Mouse (Mus musculus): ENCODE results near the gene Awat1.

Awat1 gene

DNA sequence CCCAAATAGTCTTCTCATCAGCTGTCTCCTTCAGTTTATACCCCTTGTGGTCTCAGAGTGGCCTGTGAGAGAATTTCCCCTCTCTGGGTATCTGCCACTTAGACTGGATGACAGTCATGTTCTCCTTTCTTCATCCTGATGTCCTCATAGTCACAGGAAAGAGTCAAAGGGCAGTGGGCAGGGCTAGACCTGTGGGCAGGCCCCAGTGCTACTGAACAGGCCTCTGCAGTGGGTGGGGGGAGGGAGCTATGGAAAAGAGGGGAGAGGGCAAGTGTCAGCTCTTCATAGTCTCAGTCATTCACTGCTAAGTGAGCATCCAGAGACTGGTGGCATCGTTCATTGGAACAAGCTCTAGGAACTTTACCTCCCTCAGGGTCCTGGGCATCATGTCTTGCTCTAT is at the start of gene Awat1:
Awat1 (plus strand) TSS at position 301 of the 400 bp plus-strand sequence.
- no peak for DNase-seq (ENCODE audit: low spot score in 2 of 2)

DNA sequence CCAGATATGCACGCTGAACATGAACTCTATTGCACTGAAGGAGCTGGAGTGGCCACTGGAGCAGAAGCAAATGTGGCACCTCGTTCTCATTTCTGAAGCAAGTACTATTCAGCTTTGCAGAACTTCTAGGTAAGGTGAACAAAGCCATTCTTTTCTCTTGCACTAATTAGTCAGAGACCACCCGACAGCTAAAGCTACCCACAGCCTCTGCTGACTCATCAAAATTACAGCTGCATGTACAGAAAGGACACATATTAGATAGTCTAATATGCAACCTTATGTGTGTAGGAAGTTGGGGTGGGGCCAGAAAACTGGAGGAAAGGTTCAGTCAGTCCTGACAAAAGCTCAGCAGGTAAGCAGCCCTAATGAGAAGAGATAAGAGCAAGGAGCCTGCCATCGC is 47.6 kb upstream of the Awat1 start, which contains the start of gene Dgat2l6:
Dgat2l6 (plus strand) TSS at position 368 of the 400 bp plus-strand sequence.
- DNase-seq (ENCODE audit: low spot score in 2 of 2): no peak

DNA sequence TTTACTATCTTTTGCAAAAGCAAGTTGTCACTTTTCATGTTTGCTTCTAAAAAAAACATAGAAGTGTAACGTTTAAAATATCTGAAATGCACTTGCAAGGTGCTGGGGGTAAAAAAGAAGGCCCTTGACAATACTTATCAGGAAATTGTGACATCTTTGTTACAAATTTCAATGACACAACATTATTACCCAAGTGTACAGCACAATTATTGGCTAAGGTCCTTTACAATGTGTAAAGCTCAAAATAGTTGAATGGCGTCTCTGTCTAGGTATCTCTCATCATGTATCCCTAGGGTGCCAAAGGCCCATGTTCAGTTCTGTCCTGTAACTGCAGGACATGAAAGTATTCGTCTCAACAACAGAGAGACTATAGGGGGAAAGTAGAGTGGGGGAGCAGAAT is 16.0 kb upstream of the Awat1 start:
- DNase-seq (ENCODE audit: low spot score in 2 of 2): no peak

DNA sequence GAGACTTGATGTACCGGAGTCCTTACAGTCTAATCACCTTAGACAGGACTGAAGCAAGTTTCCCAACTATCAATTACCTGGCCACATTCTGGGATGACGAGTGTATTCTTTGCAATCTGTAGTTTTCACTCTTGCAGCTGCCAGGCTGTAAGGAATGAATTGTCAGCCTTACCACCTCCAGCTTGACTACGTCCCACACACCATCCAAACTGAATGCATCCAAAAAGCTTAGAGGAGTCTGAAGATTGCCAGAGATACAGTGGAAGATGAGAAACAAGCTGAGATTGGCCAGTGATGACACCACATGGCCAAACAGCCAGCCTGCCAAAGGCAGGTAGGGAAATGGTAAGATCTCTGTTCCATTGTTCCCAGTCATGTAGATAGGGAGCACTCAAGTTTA is 6.4 kb upstream of the Awat1 start:
- no peak for DNase-seq (ENCODE audit: low spot score in 2 of 2)

DNA sequence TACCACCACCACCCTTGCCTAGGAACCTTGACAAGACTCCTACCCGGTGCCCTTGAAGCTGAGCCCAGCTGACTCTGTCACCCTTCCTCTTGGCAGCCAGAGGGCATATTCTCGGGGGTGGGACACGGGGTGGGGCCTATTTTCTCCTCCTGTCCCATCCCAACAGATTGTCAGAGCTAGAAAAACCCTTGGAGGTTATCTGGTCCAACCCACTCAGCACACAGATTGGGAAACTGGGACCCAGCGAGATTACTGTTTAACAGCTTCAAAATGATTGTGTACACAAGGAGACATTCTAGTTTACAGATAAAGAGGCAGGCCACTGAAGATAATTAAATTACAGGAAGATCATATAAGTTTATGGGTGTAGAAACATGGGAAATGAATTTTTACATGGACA is 22.7 kb downstream of the Awat1 start, which contains the start of gene P2ry4:
P2ry4 (minus strand) TSS at position 79 of the 400 bp plus-strand sequence.
- no peak for DNase-seq (ENCODE audit: low spot score in 2 of 2)

DNA sequence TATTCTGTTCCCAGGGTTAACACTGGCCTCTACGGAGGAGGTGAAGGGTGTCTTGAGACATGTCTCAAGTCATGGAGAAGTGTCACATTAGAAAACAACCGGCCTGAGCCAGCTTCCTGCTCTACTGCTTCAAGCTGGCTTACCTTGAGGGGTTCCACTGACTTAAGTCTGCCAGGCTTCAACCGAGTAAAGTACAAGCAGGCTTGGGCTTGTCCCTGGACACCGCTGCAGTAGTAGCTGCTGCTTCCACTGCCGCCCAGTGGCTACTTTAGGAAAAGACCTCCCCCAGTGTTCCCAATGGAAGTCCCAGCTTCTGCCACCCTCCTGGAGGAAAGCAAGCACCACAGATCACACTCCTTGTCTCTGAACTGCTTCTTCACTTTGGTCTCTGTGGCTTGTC is 25.4 kb downstream of the Awat1 start:
- DNase-seq (ENCODE audit: low spot score in 2 of 2): no peak

DNA sequence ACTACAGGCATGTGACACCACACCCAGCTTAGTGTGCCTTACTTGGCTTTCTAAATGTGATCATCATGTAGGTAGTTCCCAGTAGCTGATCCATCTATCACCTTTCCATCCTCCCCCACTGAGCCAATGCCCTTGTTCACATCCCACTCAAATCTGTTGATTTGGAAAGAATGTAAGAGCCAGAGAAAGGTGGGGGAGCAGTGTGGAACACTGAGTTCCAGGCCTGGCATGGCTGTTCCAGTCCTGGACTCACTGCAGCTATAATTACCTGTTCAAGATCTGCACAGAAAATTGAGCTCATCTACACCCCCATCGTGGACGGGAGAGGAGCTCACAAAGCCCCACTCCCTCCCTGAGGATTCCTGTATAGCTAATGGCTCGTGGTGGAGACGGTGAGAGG is 27.7 kb downstream of the Awat1 start:
- no peak for DNase-seq (ENCODE audit: low spot score in 2 of 2)

DNA sequence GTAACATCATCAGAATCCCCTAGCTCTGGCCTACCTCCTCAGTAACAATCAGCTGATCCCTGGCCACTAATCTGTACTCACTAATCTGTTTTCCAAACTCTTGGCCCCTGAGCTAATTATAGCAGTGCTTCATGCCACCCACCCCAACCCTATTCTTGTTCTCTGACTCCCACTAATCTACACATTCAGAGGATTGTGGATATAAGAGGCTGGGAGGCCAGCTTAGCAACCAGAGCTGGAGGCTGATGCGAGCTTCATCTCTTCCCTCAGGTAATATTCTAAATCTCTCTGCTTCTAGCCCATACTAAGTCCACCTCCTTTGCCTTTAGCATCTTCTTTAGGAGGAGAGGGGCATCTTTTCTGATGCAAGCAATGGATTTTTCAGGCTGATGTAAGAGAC is 33.3 kb downstream of the Awat1 start, which contains the start of gene Arr3:
Arr3 (plus strand) TSS at position 184 of the 400 bp plus-strand sequence.
- no peak for DNase-seq (ENCODE audit: low spot score in 2 of 2)

DNA sequence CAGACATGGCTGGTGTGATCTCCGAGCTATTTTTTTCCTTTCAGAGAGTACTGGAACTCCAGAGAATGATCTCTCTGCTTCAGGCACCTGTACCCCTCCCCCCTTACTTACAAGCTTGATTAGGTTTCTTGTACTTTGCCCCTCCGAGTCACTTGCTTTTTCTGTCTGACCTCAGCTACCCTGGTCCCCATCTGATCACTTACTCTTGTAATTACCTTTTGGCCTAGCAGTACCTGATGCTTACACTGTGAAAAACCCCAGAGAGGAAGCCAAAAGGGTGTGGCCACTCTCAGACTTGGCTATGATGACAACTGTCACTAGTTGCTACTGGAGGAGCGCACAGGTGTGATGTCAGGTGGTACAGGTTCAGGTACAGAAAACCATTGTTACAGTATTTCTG is 46.4 kb downstream of the Awat1 start:
- DNase-seq (ENCODE audit: low spot score in 2 of 2): no peak

DNA sequence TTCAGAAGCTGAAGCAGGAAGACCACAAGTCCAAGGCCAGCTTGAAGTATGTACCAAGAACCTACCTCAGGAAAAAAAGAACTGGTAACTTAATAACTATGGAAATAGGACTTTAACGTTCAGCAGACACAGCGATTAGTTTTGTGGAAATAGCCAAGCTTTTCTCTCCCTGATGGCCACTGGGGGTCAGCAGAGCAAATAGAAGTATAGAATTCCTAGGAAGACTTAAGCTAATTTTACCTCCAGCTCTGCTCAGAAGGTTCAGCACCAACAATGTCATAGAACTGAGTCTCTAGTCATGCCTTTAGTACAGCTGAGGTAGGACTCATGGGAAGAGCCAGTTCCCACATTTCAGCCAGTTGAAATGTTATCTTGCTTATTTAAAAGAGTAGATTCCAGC is 49.3 kb downstream of the Awat1 start:
- DNase-seq (ENCODE audit: low spot score in 2 of 2): no peak

DNA sequence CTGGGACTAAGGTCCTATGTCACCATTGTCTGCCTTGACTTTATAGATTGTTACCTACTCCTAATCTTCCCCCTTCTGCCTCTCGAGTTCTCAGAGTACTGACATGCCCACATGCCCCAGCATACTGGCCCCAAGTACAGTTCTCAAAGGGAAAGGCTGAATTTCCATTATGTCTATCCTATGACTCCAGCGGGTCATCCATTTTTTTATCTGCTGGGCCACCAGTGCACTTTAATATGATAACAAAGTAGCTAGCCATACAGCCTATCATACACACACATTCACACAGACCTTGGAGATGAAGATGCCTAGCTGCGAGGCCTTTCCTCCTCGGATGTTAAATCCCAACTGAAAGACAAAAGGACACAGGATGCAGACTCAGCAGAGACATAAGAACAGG is 52.2 kb downstream of the Awat1 start:
- DNase-seq (ENCODE audit: low spot score in 2 of 2): peak in 1 of 2 experiments; percentile 12

DNA sequence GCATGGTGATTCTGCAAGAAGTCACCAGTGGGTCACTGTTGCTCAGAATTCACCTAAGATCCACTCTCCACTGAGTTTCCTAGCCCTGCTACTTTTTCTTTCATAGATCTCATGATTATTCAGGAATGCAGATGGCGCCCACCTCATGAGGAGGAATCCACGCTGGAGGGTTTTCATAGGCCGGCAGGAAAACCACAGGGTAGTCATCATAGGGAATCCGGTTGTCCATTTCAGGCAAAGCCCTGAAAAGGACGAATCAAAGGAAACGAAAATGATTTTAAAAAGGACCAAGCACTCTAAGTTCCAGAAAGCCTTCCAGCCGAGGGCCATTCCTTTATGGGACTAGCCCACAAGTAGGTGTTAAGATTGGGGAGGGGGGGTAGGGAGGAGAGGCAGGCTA is 53.1 kb downstream of the Awat1 start:
- DNase-seq (ENCODE audit: low spot score in 2 of 2): no peak

DNA sequence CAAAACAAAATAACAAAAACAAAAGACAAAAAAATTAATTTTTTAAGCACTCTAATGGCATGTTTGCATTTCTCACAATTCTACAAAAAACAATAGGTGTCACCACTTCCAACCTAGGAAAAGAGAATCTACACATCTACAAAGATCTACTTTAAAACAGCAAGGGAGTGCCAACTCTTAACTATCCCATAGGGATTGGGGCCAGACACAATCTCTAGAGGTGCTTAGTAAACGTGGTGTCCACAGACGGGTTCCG is 53.4 kb downstream of the Awat1 start, which contains the start of gene Kif4:
Kif4 (plus strand) TSS at position 192 of the 256 bp plus-strand sequence.
- no peak for DNase-seq (ENCODE audit: low spot score in 2 of 2)

DNA sequence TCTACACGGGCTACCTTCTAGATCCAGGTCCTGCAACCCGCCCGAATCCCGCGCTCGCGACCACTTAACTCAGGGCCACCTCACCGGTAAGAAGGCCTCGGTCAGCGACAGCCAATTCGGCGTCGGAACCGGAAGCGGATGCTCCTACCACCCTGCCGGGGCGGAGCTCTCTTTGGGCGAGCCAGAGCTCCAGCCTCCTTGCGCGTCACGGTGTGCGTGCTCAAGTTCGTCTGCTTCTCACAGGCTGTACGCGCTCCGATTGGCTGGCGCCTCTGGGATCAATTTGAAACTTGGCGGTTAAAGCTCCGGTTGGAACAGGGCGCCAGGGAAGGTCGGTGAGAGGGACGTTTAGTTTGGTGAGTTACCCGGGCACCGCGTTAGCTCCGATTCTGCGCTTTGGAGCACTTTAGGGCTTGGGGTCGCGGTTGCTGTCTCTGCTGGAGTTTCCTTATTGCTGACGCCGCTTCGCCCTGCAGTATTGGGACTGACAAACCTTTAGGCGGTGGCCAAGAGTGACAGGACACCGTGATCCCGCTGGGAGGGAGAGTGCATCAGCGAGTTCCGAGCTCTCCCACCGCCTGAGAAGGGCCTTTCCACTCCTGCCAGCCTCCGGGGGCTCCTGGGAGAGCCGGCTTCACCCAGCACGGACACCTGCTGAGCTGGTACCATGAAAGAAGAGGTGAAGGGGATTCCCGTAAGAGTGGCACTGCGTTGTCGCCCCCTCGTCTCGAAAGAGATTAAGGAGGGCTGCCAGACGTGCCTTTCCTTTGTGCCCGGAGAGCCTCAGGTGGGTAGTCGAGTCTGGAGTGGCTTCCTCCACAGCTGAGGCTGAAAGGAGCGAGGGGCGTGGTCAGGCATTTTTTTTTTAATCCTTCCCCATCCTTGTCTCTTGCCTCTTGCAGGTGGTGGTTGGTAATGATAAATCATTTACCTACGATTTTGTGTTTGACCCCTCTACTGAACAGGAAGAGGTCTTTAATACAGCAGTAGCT is 54.0 kb downstream of the Awat1 start, which contains the start of gene Pdzd11:
Pdzd11 (minus strand) TSS at position 767 of the 992 bp plus-strand sequence.
- DNase-seq (ENCODE audit: low spot score in 2 of 2): peak; percentile 86 to 89
